ENCODE assay signal across 10 mouse cellular contexts in the genomic region with DNA sequence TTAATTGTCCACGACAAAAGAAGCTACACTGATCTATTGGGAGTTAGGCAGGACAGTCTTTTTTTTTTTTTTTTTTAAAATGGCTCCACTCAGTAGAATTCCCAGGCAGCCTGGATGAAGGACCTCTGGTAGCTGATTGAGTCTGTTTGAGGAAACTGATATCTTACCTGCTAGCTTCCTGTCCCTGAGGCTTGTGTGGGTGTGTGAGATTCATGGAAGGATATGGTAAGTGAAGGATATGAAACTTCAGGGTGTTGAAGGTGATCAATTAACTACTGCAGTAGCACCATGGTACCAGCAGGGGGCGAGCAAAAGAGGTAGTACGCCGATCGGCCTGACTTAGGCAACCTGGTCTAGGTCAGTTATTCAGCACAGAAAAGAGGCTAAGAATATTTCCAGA. TPM values are rescaled to one million over a fixed set of nuclear protein-coding genes. Genes with fewer than 3 reads are reported as not detected.
A peak's percentile ranks its signal among the peaks of the same experiment; 100 is the strongest.
DNase-seq lines count a peak whose midpoint lies in the region; TF ChIP-seq lines count a peak whose summit lies in the region.
"Had no signal": no experiment of that assay in that cellular context is flagged by ENCODE, and none has a peak within 500 bp of the region (broad histone marks: within the 10 kb centered on the region; RNA-seq: fewer than 3 reads in every experiment).

No protein-coding gene starts in this region.

- no peak overlapping the region for H3K27ac ChIP-seq in gastrocnemius, adult 2 months
- H3K27ac ChIP-seq: embryonic facial prominence, embryonic 12.5 days; limb, embryonic 15.5 days had no signal

- peak; percentile 61 for DNase-seq in gastrocnemius, adult 2 months
- no peak for DNase-seq in gastrocnemius, postnatal 25 days
- peak; percentile 68 for DNase-seq in urinary bladder, postnatal 14 days (ENCODE audit: low spot score)
- no peak for DNase-seq in urinary bladder, adult 2 months (ENCODE audit: low spot score)
- DNase-seq in cerebellum, adult 8-10 months, result peak; percentile 48
- peak; percentile 59 to 73 for DNase-seq in heart, postnatal 10 days
- peak; percentile 75 for DNase-seq in lung, postnatal 14 days
- DNase-seq in spleen, postnatal 14 days (ENCODE audit: low spot score in 2 of 2), result peak; percentile 25 to 61

- intact Hi-C loops in gastrocnemius, adult 2 months (cut with DNase I), result no loop called here
- intact Hi-C loops in heart, postnatal 10 days (cut with DNase I), result no loop called here

- no peak overlapping the region for H3K4me3 ChIP-seq in gastrocnemius, adult 2 months
- H3K4me3 ChIP-seq: embryonic facial prominence, embryonic 12.5 days; limb, embryonic 15.5 days had no signal

- TF ChIP-seq CTCF in gastrocnemius, adult 2 months (IDR thresholded peaks at IDR 0.05), result peak; percentile 84

RNA-seq across cellular contexts. Expression of a gene that starts 29.2 kb away (rescaled TPM):
- total RNA-seq in gastrocnemius, adult 2 months (2021), result 1 to 10 TPM; 5.3 to 7.3 TPM
- 1 to 10 TPM; 4.8 to 5.9 TPM for total RNA-seq in gastrocnemius, postnatal 25 days (2021)
- 10.7 and 10.9 TPM in 2 replicates for polyA plus RNA-seq in urinary bladder, adult 2 months (2012; rRNA removed)
- total RNA-seq in heart, postnatal 10 days (2021), result 10 to 100 TPM; 12.0 to 12.1 TPM

Comparison
In these comparisons a context has a peak if more than half of its experiments do, and no peak if none do; other contexts are left out.
1. DNase-seq: peak in gastrocnemius, adult 2 months (single experiment), urinary bladder, postnatal 14 days (single experiment), cerebellum, adult 8-10 months (single experiment), heart, postnatal 10 days (2 of 2), lung, postnatal 14 days (single experiment) and spleen, postnatal 14 days (2 of 2); none in gastrocnemius, postnatal 25 days (single experiment) and urinary bladder, adult 2 months (single experiment).